Mouse (Mus musculus) mouse trophoblast stem cell (cell line): Measurements from ENCODE around the gene Zfp790.
"Not testable (repeated sequence)": the region's sequence is repeated elsewhere in the genome, so short reads cannot be mapped to it uniquely, and the experiment has no call there.

Source experiments
- in situ Hi-C, 2 experiments: fragments of 300-500 bp; cut with MseI, MboI; formaldehyde crosslinking; loops; 2 replicates in 1 of 2; 3 replicates in 1 of 2; pipeline ENCODE4 v1.15.1; 2025

The Zfp790 gene

DNA sequence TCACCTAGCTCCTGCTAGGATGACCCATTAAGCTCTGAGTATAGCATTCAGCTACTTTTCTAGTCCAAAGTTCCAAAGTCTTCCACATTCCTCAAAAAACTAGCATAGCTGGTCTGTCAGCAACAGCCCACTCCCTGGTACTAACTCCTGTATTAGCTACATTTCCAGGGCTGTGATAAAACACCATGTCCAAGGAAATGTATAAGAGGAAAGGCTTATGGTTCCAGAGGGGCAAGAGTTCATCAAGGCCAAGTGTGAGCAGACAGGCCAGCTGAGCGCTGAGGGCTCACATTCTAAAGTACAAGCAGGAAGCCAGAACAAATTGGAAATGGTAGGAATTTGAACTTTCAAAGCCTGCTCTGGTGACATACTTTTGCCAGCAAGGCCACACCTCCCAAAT lies 26.2 kb downstream of the Zfp790 start:
- in situ Hi-C loops: no loop called here

GRCm38 (mm10) chr7:29844616-29845015 lies 28.7 kb downstream of the Zfp790 start:
- in situ Hi-C loops: no loop called here

DNA sequence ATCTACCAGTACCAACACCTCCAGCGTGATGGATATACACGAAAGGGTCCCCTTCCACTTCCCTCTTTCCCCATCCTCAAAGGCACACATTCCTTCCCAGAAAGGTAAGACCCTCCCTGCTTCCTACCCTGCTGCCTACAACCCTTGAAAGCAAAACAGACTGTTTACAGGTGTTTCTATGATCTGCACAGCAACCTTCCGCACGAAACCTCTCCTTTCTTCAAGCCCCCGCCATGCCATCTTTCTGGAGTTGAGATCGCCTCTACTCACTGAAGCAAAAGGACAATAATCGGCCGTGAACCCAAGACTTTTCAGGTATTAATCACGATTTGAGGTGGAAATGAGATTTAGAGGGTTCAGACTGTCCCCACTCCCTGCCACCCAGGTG lies 36.9 kb downstream of the Zfp790 start:
- in situ Hi-C loops: no loop called here

- in situ Hi-C loops: no loop called here
Observed at GRCm38 (mm10) chr7:29853219-29853842, 37.4 kb downstream of the Zfp790 start, which contains the start of gene Zfp940. Zfp940 (minus strand) TSS chr7:29853669.

DNA sequence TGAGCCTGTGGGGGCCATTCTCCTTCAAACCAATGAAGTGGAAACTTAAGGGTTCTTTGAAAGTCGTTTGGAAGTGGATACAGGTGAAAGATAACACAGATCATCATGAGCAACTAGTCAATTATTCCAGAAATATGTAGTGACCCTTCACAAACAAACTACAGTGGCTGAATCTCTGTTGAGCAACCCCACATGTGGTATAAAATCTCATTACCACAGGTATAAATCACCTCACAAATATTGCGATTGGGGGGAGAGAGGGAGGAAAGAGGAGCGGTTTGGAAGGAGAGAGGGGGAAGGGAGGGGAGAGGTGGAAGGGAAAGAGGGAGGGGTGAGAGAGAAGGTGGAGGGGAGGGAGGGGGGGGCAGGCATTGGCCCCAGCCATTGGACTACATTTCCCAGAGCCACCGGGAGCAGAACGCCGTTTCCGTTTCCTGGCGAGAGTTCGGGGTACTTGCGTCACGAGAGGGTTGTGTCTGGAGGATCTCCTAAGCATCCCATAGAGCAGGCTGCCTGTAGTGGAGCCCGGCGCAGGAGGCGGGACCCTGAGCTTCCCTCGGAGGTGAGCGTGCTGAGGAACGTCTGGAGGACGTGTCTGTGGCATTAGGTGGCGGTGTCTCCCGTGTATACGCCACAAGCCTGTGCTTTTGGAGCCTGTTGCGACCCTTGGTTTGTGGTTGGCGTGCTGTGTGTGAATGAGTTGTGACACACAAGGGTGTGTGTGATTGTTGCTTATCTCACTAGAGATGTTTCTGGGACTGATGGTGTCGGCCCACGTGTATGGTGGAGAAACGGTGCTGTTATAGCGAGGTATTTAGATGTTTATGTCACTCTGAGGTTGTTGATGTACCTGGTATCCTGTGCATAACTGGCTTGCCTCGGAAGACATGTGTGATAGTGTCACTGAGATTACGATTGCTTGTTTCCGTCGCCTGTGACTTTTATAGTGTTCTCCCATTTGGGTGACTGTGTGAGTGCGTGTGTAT lies 43.9 kb downstream of the Zfp790 start, which contains the start of gene Zfp420:
Zfp420 (plus strand) TSS at position 448 of the 986 bp plus-strand sequence.
- in situ Hi-C loops: no loop called here

GRCm38 (mm10) chr7:29861660-29862059 lies 45.7 kb downstream of the Zfp790 start:
- in situ Hi-C loops: no loop called here

GRCm38 (mm10) chr7:29874256-29874655 lies 58.3 kb downstream of the Zfp790 start:
- in situ Hi-C loops: no loop called here

DNA sequence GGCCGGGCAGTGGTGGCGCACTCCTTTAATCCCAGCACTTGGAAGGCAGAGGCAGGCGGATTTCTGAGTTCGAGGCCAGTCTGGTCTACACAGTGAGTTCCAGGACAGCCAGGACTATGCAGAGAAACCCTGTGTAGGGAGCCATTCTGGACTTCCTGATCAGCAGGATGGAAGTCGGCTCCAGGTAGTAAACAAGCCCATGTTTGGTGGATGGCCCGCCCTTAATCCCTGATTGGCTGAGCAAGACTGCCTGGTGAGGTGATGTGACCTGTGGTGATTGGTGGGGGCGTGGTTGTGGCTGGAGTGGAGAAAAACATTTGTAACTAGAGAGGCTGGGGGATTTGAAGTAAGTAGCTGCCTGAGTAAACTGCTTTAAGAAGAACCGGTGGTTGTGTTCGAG lies 61.6 kb downstream of the Zfp790 start:
- in situ Hi-C loops: not testable (repeated sequence)

DNA sequence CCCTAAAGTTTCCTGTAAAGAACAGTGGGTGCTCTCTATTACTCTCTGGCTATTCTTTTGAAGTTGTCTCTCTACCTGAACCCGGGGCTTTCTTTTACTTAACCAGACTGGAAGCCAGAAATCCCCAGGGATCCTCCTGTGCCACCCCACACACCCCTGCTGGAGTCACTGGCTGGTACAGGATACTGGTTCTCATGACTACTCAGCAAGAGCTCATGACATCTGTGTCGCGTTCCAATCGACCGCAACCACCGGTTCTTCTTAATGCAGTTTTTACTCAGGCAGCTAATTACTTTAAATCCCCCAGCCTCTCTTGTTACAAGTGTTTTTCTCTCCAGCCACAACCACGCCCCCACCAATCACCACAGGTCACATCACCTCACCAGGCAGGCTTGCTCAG lies 64.1 kb downstream of the Zfp790 start:
- in situ Hi-C loops: no loop called here
